Mouse (Mus musculus) hindbrain, embryonic 11.5 days (tissue): Measurements from ENCODE around the gene Sh3bp1. TPM values are rescaled to one million over a fixed set of nuclear protein-coding genes. Genes with fewer than 3 reads are reported as not detected.

Experiments used
- ATAC-seq: fragments of 200-750 bp; cut with Nextera tagmentation; 2 replicates; pipeline ENCODE4 v1.8.0; 2017; ENCODE audit warnings: mild to moderate bottlenecking, moderate TSS enrichment, moderate library complexity; ENCODE audit not compliant: low FRiP score
- DNase-seq: peaks from one replicate; pipeline ENCODE4 v3.0.0-alpha.2; 2015; ENCODE audit warnings: low spot score
- H3K27ac ChIP-seq: fragments of 300-500 bp; sonication (generic); 2 replicates; pipeline ENCODE4 v1.5.1; 2014; ENCODE audit warnings: mild to moderate bottlenecking, low read depth, low read length
- H3K27me3 ChIP-seq: fragments of 300-500 bp; sonication (generic); 2 replicates; pipeline ENCODE4 v1.6.1; 2014; ENCODE audit warnings: mild to moderate bottlenecking, low read length, moderate library complexity, mixed read lengths; ENCODE audit not compliant: control insufficient read depth, insufficient read depth
- H3K36me3 ChIP-seq: fragments of 300-500 bp; sonication (generic); 2 replicates; pipeline ENCODE4 v1.6.1; 2014; ENCODE audit warnings: mild to moderate bottlenecking, low read length, moderate library complexity, mixed read lengths; ENCODE audit not compliant: control insufficient read depth, insufficient read depth
- H3K4me1 ChIP-seq: fragments of 300-500 bp; sonication (generic); replicated peaks from 2 replicates; pipeline ENCODE4 v1.6.1; 2014; ENCODE audit warnings: low read length, mixed read lengths; ENCODE audit not compliant: control insufficient read depth, insufficient read depth
- H3K4me2 ChIP-seq: fragments of 300-500 bp; sonication (generic); replicated peaks from 2 replicates; pipeline ENCODE4 v1.6.1; 2014; ENCODE audit warnings: mild to moderate bottlenecking, low read depth, low read length
- H3K4me3 ChIP-seq: fragments of 300-500 bp; sonication (generic); 2 replicates; pipeline ENCODE4 v1.5.1; 2014; ENCODE audit warnings: low read depth, low read length
- H3K9ac ChIP-seq: fragments of 300-500 bp; sonication (generic); 2 replicates; pipeline ENCODE4 v1.6.1; 2014; ENCODE audit warnings: low read depth, low read length
- H3K9me3 ChIP-seq: fragments of 300-500 bp; sonication (generic); 2 replicates; pipeline ENCODE4 v1.6.1; 2016; ENCODE audit warnings: low read length; ENCODE audit not compliant: control insufficient read depth
- WGBS: fragments of 180-500 bp; shearing (Covaris S2); extraction: QIAGEN DNeasy Blood & Tissue Kit; methylation state at CpG from one replicate; pipeline ENCODE4 v1.1.7; 2014; 5-methylcytosine and 5-hydroxymethylcytosine counted together
- polyA plus RNA-seq: library from polyadenylated mRNA; unstranded; fragments of >200 nt; fragmentation: Nextera tagmentation; extraction: Ambion mirVana; gene quantifications from 2 replicates; pipeline ENCODE4 v1.2.1, GENCODE M21; 2014

Sh3bp1 gene
- polyA plus RNA-seq, 1 experiment from 2014 or later: 11.8 TPM

DNA sequence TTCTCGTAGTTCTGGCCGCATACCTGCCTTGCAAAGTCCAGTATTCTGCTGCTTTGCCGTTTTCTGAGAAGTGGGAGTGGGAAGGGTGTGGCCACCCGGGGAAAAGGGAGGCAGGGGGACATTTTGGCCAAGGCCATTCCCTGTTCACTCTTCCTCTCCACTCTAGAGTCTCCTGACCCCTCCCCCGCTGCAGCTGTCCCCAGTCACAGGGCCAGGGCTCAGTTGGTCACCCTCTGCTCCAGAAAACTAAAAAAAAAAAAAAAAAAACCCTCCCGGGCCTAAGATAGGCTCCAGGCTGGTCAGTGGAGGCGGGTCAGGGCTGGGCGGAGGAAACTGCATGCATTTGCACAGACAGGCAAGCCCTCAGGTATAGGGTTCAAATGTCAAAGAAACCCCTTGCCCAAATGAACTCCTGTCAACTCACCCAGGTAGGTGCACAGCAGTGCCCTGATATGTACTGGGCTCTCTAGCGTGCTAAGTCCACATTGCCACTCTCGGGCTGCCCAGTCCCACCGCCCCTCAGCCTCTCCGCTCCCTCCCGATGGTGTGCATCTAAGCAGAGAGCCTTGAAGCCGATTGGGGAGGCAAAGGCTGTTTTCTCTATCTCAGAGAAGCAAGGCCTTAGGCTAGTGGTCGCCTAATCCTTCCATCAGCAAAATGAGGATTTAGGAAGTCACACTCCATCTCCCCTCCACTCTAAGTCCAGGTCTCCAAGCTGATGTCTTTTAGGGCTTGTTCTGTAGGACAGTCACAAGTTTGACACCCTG, 27.6 kb downstream of the Sh3bp1 start:
- Histone ChIP-seq H3K4me1 (peaks cover 8% of the 10 kb centered on the region), H3K9me3 (no peaks in the 10 kb centered on the region), H3K27ac (no peak overlapping the region), H3K4me3 (peak overlapping the region; percentile 27), H3K4me2 (peak overlapping the region; percentile 65), H3K27me3 (0 out of 2 replicates have a peak, but pooled peaks cover 2% of the 10 kb centered on the region), H3K36me3 (no peaks in the 10 kb centered on the region), H3K9ac (peak overlapping the region; percentile 37; the same call in 1 of the 2 replicates)
- 17% methylated on average over 15 of the region's 15 CpGs for WGBS
- ATAC-seq (0 out of 2 replicates have a peak, but pooled peaks have one; percentile 19), DNase-seq (peak; percentile 34)

DNA sequence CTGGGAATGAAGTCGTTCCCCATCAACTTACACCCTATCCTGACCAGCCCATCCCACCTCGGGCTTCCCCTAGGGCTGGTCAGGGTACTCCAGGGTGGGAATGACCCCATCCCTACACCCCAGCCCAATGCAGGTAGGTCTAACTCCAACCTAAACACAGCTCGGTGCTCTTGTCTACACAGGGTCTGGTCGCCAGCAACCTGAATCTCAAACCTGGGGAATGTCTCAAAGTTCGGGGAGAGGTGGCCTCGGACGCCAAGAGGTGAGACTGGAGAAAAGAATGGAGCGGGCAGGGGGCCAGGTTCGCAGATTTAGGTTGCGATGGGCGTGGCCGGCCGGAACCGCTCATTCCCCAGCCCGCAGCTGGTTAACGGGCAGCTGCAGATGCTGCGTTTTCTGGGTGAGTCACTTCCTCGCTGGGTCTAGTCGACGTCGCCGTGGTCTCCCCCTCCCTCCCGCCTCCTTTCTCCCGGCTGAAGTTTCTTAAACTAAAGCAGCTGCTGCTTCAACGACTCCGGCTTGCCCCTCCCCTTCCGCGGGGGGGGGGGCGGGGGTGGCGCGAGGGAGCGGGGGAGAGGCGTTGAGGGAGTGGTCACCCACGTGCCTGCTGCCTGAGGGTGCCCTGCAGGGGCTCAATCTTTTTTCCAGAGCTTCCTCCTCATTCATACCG, 28.4 kb downstream of the Sh3bp1 start:
- Histone ChIP-seq H3K4me2 (peak overlapping the region; percentile 65), H3K4me1 (peaks cover 8% of the 10 kb centered on the region), H3K9me3 (no peaks in the 10 kb centered on the region), H3K4me3 (peak overlapping the region; percentile 27), H3K9ac (peak overlapping the region; percentile 37; the same call in 1 of the 2 replicates), H3K27me3 (0 out of 2 replicates have a peak, but pooled peaks cover 2% of the 10 kb centered on the region), H3K36me3 (no peaks in the 10 kb centered on the region), H3K27ac (no peak overlapping the region)
- ATAC-seq (peak; percentile 55; the same call in 1 of the 2 replicates), DNase-seq (peak; percentile 68)
- WGBS: under 1% methylated on average over 21 of the region's 35 CpGs

- no peak overlapping the region for H3K27ac ChIP-seq
- H3K4me2 ChIP-seq: peak overlapping the region; percentile 65
- peaks cover 8% of the 10 kb centered on the region for H3K4me1 ChIP-seq
- no peak overlapping the region for H3K9ac ChIP-seq
- no peaks in the 10 kb centered on the region for H3K9me3 ChIP-seq
- H3K27me3 ChIP-seq: 0 out of 2 replicates have a peak, but pooled peaks cover 2% of the 10 kb centered on the region
- WGBS: 53% methylated on average over 7 of the region's 8 CpGs
- ATAC-seq (no peak), DNase-seq (no peak)
- H3K36me3 ChIP-seq: no peaks in the 10 kb centered on the region
- peak overlapping the region; percentile 27; the same call in 1 of the 2 replicates for H3K4me3 ChIP-seq
These were observed 29.0 kb downstream of the Sh3bp1 start for GRCm38 (mm10) chr15:78928539-78928938.

GRCm38 (mm10) chr15:78930192-78930706, 30.7 kb downstream of the Sh3bp1 start:
- Histone ChIP-seq H3K4me2 (no peak overlapping the region), H3K27me3 (0 out of 2 replicates have a peak, but pooled peaks cover 2% of the 10 kb centered on the region), H3K9ac (no peak overlapping the region), H3K27ac (no peak overlapping the region), H3K4me3 (no peak overlapping the region), H3K36me3 (no peaks in the 10 kb centered on the region), H3K4me1 (peaks cover 6% of the 10 kb centered on the region), H3K9me3 (no peaks in the 10 kb centered on the region)
- DNase-seq: no peak
- ATAC-seq: no peak
- WGBS: 92% methylated on average over 6 of the region's 6 CpGs

DNA sequence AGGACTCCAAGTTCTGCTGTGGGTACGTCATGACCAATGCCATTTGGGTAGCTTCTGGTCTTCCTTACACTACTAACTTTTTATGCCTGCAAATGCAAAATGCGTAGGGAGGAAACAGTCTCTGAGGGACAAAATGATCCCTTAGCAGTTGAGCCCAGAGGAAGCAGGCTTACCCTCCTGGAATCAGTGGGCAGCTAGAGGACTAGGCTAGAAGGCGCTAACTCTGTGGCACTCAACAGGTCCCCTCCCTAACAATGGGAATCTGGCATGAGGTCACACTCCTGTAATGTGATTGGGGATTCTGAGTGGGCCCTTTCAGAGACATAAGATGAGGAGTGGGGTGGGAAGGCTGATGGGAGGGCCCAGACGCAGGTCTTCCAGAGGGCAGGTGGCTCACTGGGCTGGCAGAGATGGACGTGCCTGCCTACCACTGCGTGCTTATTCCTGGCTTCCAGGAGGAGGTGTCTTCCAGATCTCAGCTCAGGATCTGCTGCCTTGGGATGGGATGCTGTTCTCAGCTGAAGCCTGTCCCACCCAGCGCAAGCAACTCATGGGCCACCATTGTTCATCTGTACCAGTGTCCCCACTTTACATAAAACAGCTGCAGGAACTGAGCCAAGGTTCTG, 31.3 kb downstream of the Sh3bp1 start:
- whole genome bisulfite sequencing: 88% methylated on average over 7 of the region's 7 CpGs
- Histone ChIP-seq H3K4me2 (no peak overlapping the region), H3K9me3 (no peaks in the 10 kb centered on the region), H3K36me3 (no peaks in the 10 kb centered on the region), H3K4me1 (peaks cover 5% of the 10 kb centered on the region), H3K4me3 (no peak overlapping the region), H3K27ac (no peak overlapping the region), H3K27me3 (0 out of 2 replicates have a peak, but pooled peaks cover 2% of the 10 kb centered on the region), H3K9ac (no peak overlapping the region)
- DNase-seq (no peak), ATAC-seq (no peak)

- H3K36me3 ChIP-seq: no peaks in the 10 kb centered on the region
- H3K9ac ChIP-seq: no peak overlapping the region
- H3K27ac ChIP-seq: no peak overlapping the region
- H3K4me3 ChIP-seq: no peak overlapping the region
- no peak overlapping the region for H3K4me2 ChIP-seq
- DNase-seq (peak; percentile 24), ATAC-seq (no peak)
- peaks cover 2% of the 10 kb centered on the region; the same call in 1 of the 2 replicates for H3K4me1 ChIP-seq
- H3K9me3 ChIP-seq: no peaks in the 10 kb centered on the region
- WGBS: 35% methylated on average over 3 of the region's 3 CpGs
- H3K27me3 ChIP-seq: 0 out of 2 replicates have a peak, but pooled peaks cover 2% of the 10 kb centered on the region
These were observed 32.0 kb downstream of the Sh3bp1 start for GRCm38 (mm10) chr15:78931577-78931976.

DNA sequence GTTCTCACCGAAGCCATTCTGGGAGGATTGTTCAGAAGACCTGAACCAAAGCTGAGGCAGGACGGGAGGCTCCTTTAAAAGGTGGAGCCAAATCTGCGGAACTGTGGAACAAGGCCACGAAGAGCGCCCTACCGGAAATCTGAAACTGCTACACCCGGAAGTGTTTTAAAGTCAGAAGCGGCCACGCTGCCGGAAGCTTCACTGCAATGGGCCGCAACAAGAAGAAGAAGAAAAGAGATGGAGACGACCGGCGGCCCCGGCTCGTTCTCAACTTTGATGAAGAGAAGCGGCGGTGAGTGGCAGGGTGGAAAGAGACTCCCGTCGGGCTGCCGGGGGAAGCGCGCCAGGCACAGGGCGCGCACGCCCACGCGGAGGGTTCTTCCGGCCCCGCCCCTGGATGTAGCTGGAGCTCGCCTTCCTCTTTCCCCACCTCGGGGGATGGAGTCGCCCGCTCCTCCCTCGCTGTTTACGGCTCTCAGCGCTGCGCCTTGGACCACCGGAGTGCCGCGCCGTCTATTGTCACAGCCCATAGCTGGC, 35.3 kb downstream of the Sh3bp1 start, which contains the start of gene Nol12:
Nol12 (plus strand) TSS at position 150 of the 537 bp plus-strand sequence.
- H3K4me3 ChIP-seq: peak within 1 kb of the TSS; percentile 80
- H3K4me1 ChIP-seq: no peaks in the 10 kb centered on the region
- no peaks in the 10 kb centered on the region for H3K27me3 ChIP-seq
- peak; percentile 92 for DNase-seq
- peaks cover 6% of the 10 kb centered on the region; the same call in 1 of the 2 replicates for H3K36me3 ChIP-seq
- peak within 1 kb of the TSS; percentile 62; the same call in 1 of the 2 replicates for H3K27ac ChIP-seq
- H3K9ac ChIP-seq: peak within 1 kb of the TSS; percentile 86
- no peaks in the 10 kb centered on the region for H3K9me3 ChIP-seq
- ATAC-seq: peak; percentile 88
- under 1% methylated on average over 42 of the region's 42 CpGs for WGBS
- H3K4me2 ChIP-seq: peak within 1 kb of the TSS; percentile 69

- no peaks in the 10 kb centered on the region for H3K9me3 ChIP-seq
- no peaks in the 10 kb centered on the region for H3K27me3 ChIP-seq
- DNase-seq (no peak), ATAC-seq (no peak)
- H3K27ac ChIP-seq: no peak overlapping the region
- peaks cover 6% of the 10 kb centered on the region; the same call in 1 of the 2 replicates for H3K36me3 ChIP-seq
- H3K4me3 ChIP-seq: 0 out of 2 replicates have a peak overlapping the region, but pooled peaks have one; percentile 2
- no peak overlapping the region for H3K4me2 ChIP-seq
- no peaks in the 10 kb centered on the region for H3K4me1 ChIP-seq
- WGBS: 90% methylated on average over 12 of the region's 12 CpGs
- no peak overlapping the region; the same call in 1 of the 2 replicates for H3K9ac ChIP-seq
These were observed 36.8 kb downstream of the Sh3bp1 start for GRCm38 (mm10) chr15:78936403-78936802.
